Mouse (Mus musculus): ENCODE results near the gene Pcsk2.

GRCm38 (mm10) chr2:143613466-143613865 lies 67.5 kb downstream of the Pcsk2 start:
- TF ChIP-seq CTCF (IDR thresholded peaks at IDR 0.05) (no peak), EP300 (IDR thresholded peaks at IDR 0.05) (no peak)

Measured in lung, postnatal 0 days (tissue).